Mouse (Mus musculus) lung, postnatal 4 days (tissue): Measurements from ENCODE around the gene Gabrp.
A peak's percentile ranks its signal among the peaks of the same experiment; 100 is the strongest.

Experiments
- DNase-seq, 2 experiments: peaks; one replicate each; pipeline ENCODE4 v3.0.0; 2021

The Gabrp gene

GRCm38 (mm10) chr11:33513376-33513991 lies 65.3 kb downstream of the Gabrp start, which contains the start of gene Ranbp17:
Ranbp17 (minus strand) TSS chr11:33513746.
- DNase-seq: peak; percentile 60 to 67

GRCm38 (mm10) chr11:33512854-33513375 lies 65.8 kb downstream of the Gabrp start:
- peak; percentile 62 to 73 for DNase-seq

GRCm38 (mm10) chr11:33509401-33509800 lies 69.4 kb downstream of the Gabrp start:
- no peak for DNase-seq
